Mouse (Mus musculus) ES-E14 (cell line): ENCODE results near the gene Tfrc.

Source experiments
- HCFC1 ChIP-seq: IDR thresholded peaks from 2 replicates; pipeline ENCODE4 v1.6.1; 2012; ENCODE audit warnings: low read length, inconsistent platforms, borderline replicate concordance; ENCODE audit not compliant: insufficient read depth
- MAFK ChIP-seq: IDR thresholded peaks from 2 replicates; pipeline ENCODE4 v1.6.1; 2014; ENCODE audit warnings: mild to moderate bottlenecking, low read depth, low read length, inconsistent platforms; ENCODE audit not compliant: insufficient read depth
- ZC3H11A ChIP-seq: IDR thresholded peaks from 2 replicates; pipeline ENCODE4 v1.6.1; 2012; ENCODE audit warnings: low read depth, mild to moderate bottlenecking, inconsistent platforms, low read length, borderline replicate concordance

- TF ChIP-seq MAFK (no peak), ZC3H11A (no peak), HCFC1 (no peak)
Observed at GRCm38 (mm10) chr16:32656794-32657193, 48.1 kb downstream of the Tfrc start.
